Mouse (Mus musculus) heart, postnatal 0 days (tissue): Measurements from ENCODE around the gene Cd3eap.

Experiments used
- CTCF ChIP-seq: IDR thresholded peaks from 2 replicates; pipeline ENCODE4 v1.5.1; 2016; ENCODE audit warnings: antibody characterized with exemption, control low read depth, low read depth
- EP300 ChIP-seq: IDR thresholded peaks from 2 replicates; pipeline ENCODE4 v1.6.1; 2016; ENCODE audit warnings: antibody characterized with exemption, low read depth

DNA sequence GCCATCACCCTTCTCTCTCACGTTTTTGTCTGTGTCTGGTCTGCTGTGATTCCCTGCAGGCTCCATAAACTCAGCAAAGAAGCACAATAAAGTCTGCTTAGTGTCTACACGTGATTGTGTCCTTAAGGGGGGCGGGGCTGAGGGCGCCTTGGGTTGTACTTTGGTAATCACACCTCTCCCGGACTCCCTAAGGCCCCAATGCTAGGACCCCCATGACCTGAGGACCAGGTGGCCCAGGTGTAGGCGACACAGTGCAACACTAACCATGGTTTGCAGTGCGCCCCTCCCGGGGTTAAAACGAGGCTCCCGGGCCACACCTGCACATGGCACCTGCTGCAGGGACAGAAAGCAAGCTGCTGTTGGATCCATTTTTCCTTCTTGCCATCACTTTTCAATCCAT, 18.0 kb downstream of the Cd3eap start:
- TF ChIP-seq CTCF (no peak), EP300 (no peak)
